ENCODE assay signal across 8 mouse cellular contexts in the genomic region with DNA sequence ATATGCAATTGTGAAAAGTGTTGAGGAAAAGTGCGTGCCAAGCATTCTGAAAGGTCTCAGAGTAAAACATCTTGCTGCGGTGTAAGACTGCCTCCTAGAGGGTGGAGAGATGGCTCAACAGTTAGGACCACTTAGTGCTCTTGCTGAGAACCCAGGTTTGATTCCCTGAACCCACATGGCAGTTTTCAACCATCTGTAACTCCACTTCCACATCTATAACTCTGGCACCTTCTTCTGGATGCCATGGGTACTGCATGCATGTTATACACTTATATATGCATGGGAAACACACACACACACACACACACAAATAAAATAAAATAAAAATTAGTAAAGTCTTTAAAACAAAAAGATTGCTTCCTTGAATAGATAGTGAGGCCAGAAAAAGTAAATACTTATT.
DNase-seq lines count a peak whose midpoint lies in the region; ATAC-seq lines count a peak whose summit lies in the region.

No protein-coding gene starts in this region.

- no peak overlapping the region for H3K4me2 ChIP-seq in forebrain, embryonic 16.5 days (ENCODE audit: low read length)
- H3K4me2 ChIP-seq in midbrain, embryonic 11.5 days, result no peak overlapping the region

- peak; percentile 36 to 73; a peak in 3 of 4 replicates for ATAC-seq in hematopoietic stem cell, adult 5-6 weeks (replicated peaks in 1 of 2; ENCODE audit: insufficient read depth in 1 of 2, low FRiP score in 2 of 2, low TSS enrichment in 1 of 2, low read depth in 1 of 2, poor library complexity in 2 of 2, severe bottlenecking in 2 of 2)
- no peak for ATAC-seq in forebrain, embryonic 16.5 days
- ATAC-seq in midbrain, embryonic 11.5 days (ENCODE audit: low FRiP score), result no peak

- no peak overlapping the region for H3K27ac ChIP-seq in heart, embryonic 10.5 days
- no peak overlapping the region for H3K27ac ChIP-seq in forebrain, embryonic 16.5 days (ENCODE audit: low read length)
- no peak overlapping the region for H3K27ac ChIP-seq in midbrain, embryonic 11.5 days (ENCODE audit: low read depth, low read length)

- H3K27me3 ChIP-seq in heart, embryonic 10.5 days (ENCODE audit: insufficient read depth, poor library complexity, severe bottlenecking), result no peaks in the 10 kb centered on the region
- no peaks in the 10 kb centered on the region for H3K27me3 ChIP-seq in forebrain, embryonic 16.5 days (replicated peaks; ENCODE audit: control insufficient read depth, insufficient read depth, low read length)
- H3K27me3 ChIP-seq in midbrain, embryonic 11.5 days (ENCODE audit: control insufficient read depth, insufficient read depth, low read length), result no peaks in the 10 kb centered on the region

- 89% methylated on average over 2 of the region's 2 CpGs for WGBS in heart, embryonic 10.5 days
- WGBS in forebrain, embryonic 16.5 days, result 88% methylated on average over 2 of the region's 2 CpGs
- 88% methylated on average over 2 of the region's 2 CpGs for WGBS in midbrain, embryonic 11.5 days

- no peak overlapping the region for H3K9ac ChIP-seq in forebrain, embryonic 16.5 days (replicated peaks; ENCODE audit: low read depth, low read length)
- H3K9ac ChIP-seq in midbrain, embryonic 11.5 days (ENCODE audit: low read length), result no peak overlapping the region

- no peaks in the 10 kb centered on the region for H3K9me3 ChIP-seq in heart, embryonic 10.5 days
- H3K9me3 ChIP-seq in forebrain, embryonic 16.5 days (ENCODE audit: control insufficient read depth, low read length), result no peaks in the 10 kb centered on the region
- no peaks in the 10 kb centered on the region for H3K9me3 ChIP-seq in midbrain, embryonic 11.5 days (ENCODE audit: control insufficient read depth, low read length)

- no peaks in the 10 kb centered on the region for H3K4me1 ChIP-seq in heart, embryonic 10.5 days
- H3K4me1 ChIP-seq in forebrain, embryonic 16.5 days (replicated peaks; ENCODE audit: control insufficient read depth, insufficient read depth, low read length), result no peaks in the 10 kb centered on the region
- no peaks in the 10 kb centered on the region for H3K4me1 ChIP-seq in midbrain, embryonic 11.5 days (ENCODE audit: control insufficient read depth, insufficient read depth, low read length)

- peaks cover 40% of the 10 kb centered on the region for H3K36me3 ChIP-seq in heart, embryonic 10.5 days
- H3K36me3 ChIP-seq in forebrain, embryonic 16.5 days (ENCODE audit: control insufficient read depth, insufficient read depth), result no peaks in the 10 kb centered on the region
- no peaks in the 10 kb centered on the region for H3K36me3 ChIP-seq in midbrain, embryonic 11.5 days (ENCODE audit: control insufficient read depth, insufficient read depth, low read length)

- H3K4me3 ChIP-seq in heart, embryonic 10.5 days, result no peak overlapping the region
- no peak overlapping the region for H3K4me3 ChIP-seq in forebrain, embryonic 16.5 days (replicated peaks; ENCODE audit: low read length)
- no peak overlapping the region for H3K4me3 ChIP-seq in midbrain, embryonic 11.5 days (ENCODE audit: low read depth, low read length)

- peak; percentile 16 for DNase-seq in heart, adult 8-10 months (ENCODE audit: low spot score)
- DNase-seq in heart, embryonic 10.5 days (ENCODE audit: low spot score), result no peak
- DNase-seq in 416B (ENCODE audit: low read depth) (peak; percentile 70), MN1 (ENCODE audit: low spot score) (peak; percentile 18)
- peak; percentile 42 for DNase-seq in thymus, postnatal 0 days (ENCODE audit: low spot score)
- DNase-seq in midbrain, embryonic 11.5 days (ENCODE audit: low spot score, missing footprints), result no peak

Comparison
In these comparisons a context has a peak if more than half of its experiments do, and no peak if none do; other contexts are left out.
1. DNase-seq: peak in heart, adult 8-10 months (single experiment), 416B (single experiment), MN1 (single experiment) and thymus, postnatal 0 days (single experiment); none in heart, embryonic 10.5 days (single experiment) and midbrain, embryonic 11.5 days (single experiment).
2. ATAC-seq: peak in hematopoietic stem cell, adult 5-6 weeks (2 of 2); none in forebrain, embryonic 16.5 days (single experiment) and midbrain, embryonic 11.5 days (single experiment).